Mouse (Mus musculus): Measurements from ENCODE around the gene Trdn.

Trdn gene

DNA sequence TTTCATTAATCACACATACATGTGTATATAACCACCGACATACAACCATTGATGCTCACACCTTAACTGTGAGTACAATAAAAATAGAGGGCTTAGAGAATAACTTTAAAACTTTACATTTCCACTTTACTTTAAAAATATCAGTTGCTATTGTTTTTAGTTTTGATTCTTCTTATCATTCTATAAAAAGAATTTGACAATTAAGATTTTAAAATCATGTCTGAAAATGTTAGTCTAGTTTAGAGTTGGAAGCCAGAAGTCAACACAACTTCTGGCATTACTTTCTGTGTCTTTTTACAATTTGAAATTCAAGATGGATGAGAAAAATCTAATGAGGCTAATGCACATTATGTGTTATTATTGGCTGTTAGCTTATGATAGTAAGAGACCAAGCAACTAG is at the start of gene Trdn:
Gene Trdn (plus strand): TSS at position 301 of the 400 bp plus-strand sequence.
- no peak for DNase-seq (ENCODE audit: low spot score in 2 of 2)

DNA sequence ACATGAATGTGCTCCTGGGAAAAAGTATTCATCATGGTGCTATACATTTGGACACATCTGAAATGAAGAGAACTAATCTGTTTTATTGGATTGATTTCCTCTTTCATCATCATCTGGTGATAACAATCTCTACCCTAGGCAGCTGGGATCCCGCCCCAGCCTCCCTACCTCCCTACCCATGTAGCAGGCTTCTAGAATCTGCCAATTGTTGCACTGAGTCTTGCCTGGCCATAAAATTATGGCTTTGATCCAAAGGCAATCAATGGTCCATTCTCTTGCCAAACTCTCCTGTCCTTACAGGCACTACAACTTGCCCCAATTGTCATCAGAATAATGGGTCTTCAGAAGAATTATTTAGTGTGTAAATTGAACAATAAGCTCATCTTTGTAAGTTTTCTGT is 19.6 kb upstream of the Trdn start:
- no peak for DNase-seq (ENCODE audit: low spot score in 2 of 2)

DNA sequence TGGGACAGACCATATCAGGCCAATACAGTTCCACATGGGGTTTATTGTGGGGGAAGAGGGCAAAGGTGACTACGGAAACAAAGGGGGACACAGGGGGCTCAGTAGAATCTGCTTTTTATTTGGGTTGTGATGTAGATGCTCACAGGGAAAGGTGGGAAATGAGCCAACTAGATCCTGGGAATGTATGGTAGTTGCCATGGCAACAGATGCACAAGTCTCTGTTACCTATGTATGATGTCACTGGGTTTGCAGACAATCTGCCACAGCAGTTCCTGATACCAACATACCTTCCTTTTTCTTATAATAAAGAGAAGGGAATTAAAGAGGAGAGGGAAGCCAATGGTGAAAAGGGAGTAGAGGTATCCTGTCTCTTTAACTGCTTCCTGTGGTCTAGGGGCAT is 14.8 kb upstream of the Trdn start:
- no peak for DNase-seq (ENCODE audit: low spot score in 2 of 2)

GRCm38 (mm10) chr10:33073126-33073525 is 7.2 kb upstream of the Trdn start:
- DNase-seq (ENCODE audit: low spot score in 2 of 2) = no peak

- DNase-seq (ENCODE audit: low spot score in 2 of 2) = no peak
Observed at GRCm38 (mm10) chr10:33082151-33082844, 1.9 kb downstream of the Trdn start.

DNA sequence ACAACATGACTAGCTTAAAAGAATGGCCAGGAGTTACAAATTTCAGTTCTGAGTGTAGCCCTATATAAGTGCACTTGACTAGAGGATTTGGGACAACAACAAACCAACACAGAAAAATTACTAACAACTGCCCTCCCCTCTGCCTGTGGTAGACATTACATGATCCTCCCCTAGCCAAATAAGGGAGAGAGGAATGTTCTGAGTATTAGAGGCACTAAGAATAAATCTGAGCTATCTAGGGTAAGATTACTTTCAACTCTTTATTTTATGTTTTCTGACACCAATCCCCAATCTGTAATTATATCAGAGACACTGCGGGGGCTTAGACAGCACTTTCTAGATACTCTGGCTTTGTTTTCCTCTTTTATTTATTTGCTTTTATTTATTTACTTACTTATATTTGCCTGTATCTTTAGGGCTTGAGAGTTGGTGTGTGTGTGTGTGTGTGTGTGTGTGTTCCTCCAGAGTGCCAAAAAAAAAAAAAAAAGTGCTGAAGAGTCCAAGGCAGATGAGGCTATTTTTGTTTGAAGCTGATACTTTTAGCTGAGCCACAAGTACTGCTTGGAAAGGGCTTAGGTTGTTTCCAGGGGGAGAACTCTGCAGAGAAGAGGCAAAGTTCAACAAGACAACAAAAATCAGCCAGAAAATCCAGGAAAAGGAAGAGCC is 2.7 kb downstream of the Trdn start:
- no peak for DNase-seq (ENCODE audit: low spot score in 2 of 2)

- DNase-seq (ENCODE audit: low spot score in 2 of 2) = no peak
Observed at GRCm38 (mm10) chr10:33083627-33084158, 3.3 kb downstream of the Trdn start.

GRCm38 (mm10) chr10:33088403-33088802 is 8.0 kb downstream of the Trdn start:
- DNase-seq (ENCODE audit: low spot score in 2 of 2) = no peak

DNA sequence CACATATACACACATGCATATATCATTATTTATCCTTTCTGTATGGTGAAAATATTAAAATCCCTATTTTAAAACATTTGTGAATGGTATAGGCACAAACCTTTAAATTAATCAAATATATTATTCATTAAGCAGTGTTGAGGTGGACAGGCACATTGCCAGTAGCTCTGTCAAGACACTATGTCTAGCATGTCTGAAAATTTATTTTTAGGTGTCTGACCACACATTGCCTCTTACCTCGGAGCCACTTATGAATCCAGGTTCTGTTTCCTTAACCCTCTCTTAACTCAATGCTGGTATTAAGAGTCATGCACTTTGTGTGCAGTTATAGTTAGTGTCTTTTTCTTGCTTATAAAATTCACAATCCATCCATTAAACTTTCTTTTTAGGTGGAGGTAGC is 12.0 kb downstream of the Trdn start:
- no peak for DNase-seq (ENCODE audit: low spot score in 2 of 2)

DNA sequence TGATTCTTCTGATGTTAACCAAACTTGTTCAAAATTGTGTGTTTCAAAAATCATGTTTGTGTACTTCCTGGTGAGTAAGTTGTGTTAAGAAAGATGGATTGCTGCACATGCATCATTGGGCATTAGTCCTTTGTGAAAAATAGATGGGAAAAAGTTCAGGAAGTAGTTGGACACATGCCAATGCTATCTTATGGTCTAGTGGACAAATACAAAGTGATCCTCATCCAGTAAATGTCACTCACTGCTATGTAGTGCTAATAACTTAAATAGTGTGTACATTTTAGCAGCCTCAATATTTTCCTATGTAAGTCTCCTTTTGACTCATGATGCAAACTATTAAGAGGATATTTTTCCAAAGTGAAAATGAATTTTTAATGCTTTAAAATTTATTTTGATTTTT is 27.6 kb downstream of the Trdn start:
- DNase-seq (ENCODE audit: low spot score in 2 of 2) = no peak

- DNase-seq (ENCODE audit: low spot score in 2 of 2) = no peak
Observed at GRCm38 (mm10) chr10:33123028-33123427, 42.7 kb downstream of the Trdn start.

- no peak for DNase-seq (ENCODE audit: low spot score in 2 of 2)
Observed at GRCm38 (mm10) chr10:33144911-33145310, 64.6 kb downstream of the Trdn start.

- no peak for DNase-seq (ENCODE audit: low spot score in 2 of 2)
Observed at GRCm38 (mm10) chr10:33179731-33180631, 99.6 kb downstream of the Trdn start.

- DNase-seq (ENCODE audit: low spot score in 2 of 2) = no peak
Observed at GRCm38 (mm10) chr10:33189031-33189430, 108.7 kb downstream of the Trdn start.

DNA sequence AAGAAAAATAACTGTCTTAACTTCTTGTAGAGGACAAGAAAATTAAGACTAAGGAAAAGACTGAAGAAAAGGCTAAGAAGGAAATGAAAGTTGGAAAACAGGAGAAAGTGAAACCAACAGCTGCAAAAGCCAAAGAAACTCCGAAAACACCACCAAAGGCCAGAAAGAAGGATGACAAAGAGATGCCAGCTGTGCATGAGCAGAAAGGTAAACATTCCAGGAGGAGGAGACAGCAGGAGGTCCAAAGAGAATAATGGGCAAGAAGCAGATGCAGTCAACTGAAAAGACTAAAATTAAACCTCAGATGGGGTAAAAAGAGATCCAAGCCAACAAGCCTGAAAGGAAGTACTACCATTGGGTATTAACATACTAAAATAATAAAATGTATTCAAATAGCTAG is 115.6 kb downstream of the Trdn start:
- DNase-seq (ENCODE audit: low spot score in 2 of 2) = no peak

DNA sequence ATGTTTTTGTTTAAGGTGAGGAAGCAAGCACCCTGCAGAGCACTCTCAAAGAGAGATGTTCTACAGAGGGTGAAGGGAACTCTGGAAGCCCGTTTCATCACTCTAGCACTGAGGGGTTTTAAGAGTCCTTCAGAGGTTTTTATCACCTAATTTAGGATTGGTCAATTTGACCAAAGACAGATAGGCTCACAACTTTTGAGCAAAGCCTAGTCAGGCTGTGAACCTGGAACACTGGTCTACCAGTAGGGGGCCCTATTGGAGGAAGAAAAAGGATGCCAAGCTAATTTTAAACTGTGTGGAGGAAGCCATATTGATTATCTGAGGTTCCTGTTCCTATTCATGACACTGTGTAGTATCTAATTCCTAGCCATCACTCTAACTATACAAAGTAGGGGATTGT is 117.9 kb downstream of the Trdn start:
- no peak for DNase-seq (ENCODE audit: low spot score in 2 of 2)

DNA sequence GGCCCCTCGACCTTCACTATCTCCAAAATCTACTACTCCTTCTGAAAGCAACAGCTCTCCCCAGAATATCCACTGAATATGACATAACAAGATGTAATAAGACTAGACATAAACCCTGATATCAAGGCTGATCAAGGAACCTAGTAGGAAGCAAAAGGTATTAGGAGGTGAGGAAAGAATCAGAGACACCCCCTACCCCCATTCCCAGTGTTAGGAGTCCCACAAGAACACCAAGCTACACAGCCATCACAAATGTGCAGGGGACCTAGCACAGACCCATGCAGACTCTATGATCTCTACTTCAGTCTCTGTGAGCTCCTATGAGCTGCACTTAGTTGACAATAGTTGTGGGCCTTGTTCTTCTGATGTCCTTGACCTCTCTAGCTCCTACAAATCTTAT is 130.1 kb downstream of the Trdn start:
- DNase-seq (ENCODE audit: low spot score in 2 of 2) = no peak

- DNase-seq (ENCODE audit: low spot score in 2 of 2) = no peak
Observed at GRCm38 (mm10) chr10:33253911-33254310, 173.6 kb downstream of the Trdn start.

DNA sequence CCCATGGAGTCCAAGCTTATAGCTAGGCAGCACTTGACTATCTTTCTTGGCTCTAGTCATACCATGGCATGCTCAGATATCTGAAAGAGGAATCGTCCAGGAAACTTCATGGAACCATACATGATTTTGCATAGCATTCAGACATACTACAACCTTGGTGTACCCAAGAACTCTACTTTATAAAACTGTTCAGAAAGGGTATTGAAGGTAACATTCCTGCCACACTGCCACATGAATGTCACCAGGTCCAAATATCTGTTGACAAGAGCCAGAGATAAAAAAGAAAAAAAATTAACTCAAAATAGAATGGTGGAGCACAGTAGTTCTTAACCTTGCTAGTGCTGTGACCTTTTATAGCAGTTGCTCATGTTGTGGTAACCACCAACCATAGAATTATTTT is 175.8 kb downstream of the Trdn start:
- DNase-seq (ENCODE audit: low spot score in 2 of 2) = no peak

- DNase-seq (ENCODE audit: low spot score in 2 of 2) = peak in 1 of 2 experiments; percentile 3
Observed at GRCm38 (mm10) chr10:33304982-33305381, 224.6 kb downstream of the Trdn start.

- no peak for DNase-seq (ENCODE audit: low spot score in 2 of 2)
Observed at GRCm38 (mm10) chr10:33353026-33353425, 272.7 kb downstream of the Trdn start.

DNA sequence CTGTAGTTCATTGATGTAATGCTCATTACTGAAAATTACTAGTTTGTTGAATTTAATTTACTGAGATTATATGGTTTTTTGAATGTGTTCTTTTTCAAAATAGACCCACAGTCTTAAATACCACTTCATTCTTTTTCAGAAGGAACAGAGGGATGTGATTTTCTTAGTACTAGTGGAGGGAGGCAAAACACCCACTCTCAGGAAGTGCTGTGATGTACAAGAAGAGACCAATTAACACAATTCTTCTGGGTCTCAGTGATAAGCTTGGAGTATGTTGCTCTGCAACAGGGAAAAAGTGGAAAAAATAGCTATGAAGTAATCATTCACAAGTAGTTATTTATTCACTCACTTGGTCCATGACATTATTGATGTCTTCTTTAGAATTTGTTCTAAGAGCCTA is 286.2 kb downstream of the Trdn start:
- no peak for DNase-seq (ENCODE audit: low spot score in 2 of 2)

All from urinary bladder, adult 18-20 months (tissue).